Mouse (Mus musculus) brown adipose tissue, adult 24 weeks (tissue): ENCODE results near the gene Spata20. TPM values are rescaled to one million over a fixed set of nuclear protein-coding genes. Genes with fewer than 3 reads are reported as not detected.
A peak's percentile ranks its signal among the peaks of the same experiment; 100 is the strongest.

Source experiments
- H3K27ac ChIP-seq: fragments of 200-500 bp; replicated peaks from 2 replicates; pipeline ENCODE4 v1.5.1; 2012; ENCODE audit warnings: low read depth, mild to moderate bottlenecking, low read length
- H3K4me1 ChIP-seq: fragments of 200-500 bp; 2 replicates; pipeline ENCODE4 v1.6.1; 2012; ENCODE audit warnings: low read length, mixed read lengths; ENCODE audit not compliant: control insufficient read depth, insufficient read depth, insufficient read length
- H3K4me3 ChIP-seq: fragments of 200-500 bp; 2 replicates; pipeline ENCODE4 v1.5.1; 2012; ENCODE audit warnings: low read depth, mild to moderate bottlenecking, low read length, moderate library complexity; ENCODE audit not compliant: insufficient read depth
- polyA plus RNA-seq: library from polyadenylated mRNA; stranded (reverse); fragments of >200 nt; gene quantifications from 2 replicates; pipeline ENCODE4 v1.2.4, GENCODE M21; 2012; ENCODE audit not compliant: missing spikeins, insufficient read depth, insufficient read length

Spata20 gene
- polyA plus RNA-seq, 1 experiment = not detected

GRCm38 (mm10) chr11:94472916-94473706 is 12.9 kb downstream of the Spata20 start:
- Histone ChIP-seq H3K4me3 (peak overlapping the region; percentile 38), H3K27ac (no peak overlapping the region), H3K4me1 (peaks cover 9% of the 10 kb centered on the region)

DNA sequence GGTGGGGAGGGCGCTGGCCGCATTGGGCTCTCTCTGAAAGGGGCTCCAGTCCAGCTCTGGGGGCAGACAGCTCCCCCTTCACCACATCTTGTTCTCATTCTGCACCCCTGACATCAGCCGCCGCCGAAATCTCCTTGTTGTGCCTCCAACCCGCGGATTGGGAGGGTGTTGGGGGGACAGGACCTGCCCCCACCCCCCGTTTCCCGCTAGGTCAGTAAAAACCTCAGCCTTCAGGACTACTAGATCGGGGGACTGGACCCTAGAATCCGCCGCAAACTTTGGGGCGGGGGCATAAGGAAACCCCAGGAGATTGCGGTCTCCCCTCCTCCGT is 13.4 kb downstream of the Spata20 start:
- Histone ChIP-seq H3K4me1 (peaks cover 12% of the 10 kb centered on the region), H3K4me3 (peak overlapping the region; percentile 13; the same call in 1 of the 2 replicates), H3K27ac (no peak overlapping the region)

DNA sequence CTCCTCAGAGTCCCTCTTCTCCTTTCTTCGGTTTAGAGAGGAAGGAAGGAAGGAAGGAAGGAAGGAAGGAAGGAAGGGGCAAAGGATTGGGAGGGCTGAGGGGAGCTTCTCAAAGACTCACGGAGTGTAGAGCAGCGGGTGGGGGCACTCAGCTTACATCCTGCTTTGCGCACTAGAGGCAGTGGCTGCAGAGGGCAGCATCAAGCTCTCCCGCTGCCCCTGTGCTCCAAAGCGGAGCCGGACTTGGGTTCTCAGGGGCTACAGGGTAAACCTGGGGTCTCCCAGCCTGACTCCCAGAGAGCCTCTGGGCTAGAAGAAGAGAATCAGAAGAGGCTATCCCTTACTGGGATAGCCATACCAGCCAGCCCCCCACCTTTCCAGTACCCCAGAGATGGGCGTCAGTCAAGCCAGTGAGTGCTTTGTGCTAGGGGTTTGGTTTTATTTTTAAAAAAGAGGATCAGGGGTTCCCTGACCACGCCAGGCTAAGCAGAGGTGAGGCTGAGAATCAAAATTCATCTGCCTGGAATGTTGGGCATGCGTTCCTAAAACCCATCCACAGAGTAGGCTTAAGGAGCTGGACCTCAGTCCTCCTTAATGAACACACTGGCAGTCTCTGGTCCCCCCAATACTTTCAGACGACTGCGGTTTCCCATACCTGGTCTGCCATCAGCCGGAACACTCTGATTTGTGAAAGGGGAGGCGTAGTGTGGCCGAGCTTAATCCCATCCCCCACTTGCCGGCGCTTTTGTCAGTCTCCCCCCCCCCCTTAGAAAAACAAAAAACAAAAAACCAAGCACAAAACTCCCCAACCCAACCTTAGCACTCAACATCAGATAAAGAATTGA is 14.0 kb downstream of the Spata20 start:
- Histone ChIP-seq H3K4me3 (no peak overlapping the region), H3K4me1 (peaks cover 12% of the 10 kb centered on the region), H3K27ac (no peak overlapping the region)

DNA sequence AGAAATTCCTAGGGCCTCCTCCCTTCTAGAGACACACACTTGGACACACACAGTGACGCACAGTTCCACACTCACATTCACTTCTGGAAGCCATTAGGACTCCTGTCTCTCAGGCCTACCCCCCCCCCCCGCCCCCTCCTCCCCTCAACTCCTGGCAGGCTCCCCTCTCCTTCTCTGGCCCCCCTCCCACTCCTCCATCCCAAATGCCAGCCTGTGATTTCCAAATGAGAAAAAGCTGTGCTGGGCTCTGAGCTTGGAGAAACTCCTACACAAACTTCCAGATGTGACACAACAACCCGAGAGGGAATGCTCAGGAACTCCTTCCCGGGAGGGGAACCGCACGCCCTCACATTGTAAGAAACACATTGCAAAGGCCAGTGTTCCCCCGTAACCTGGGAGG is 15.6 kb downstream of the Spata20 start:
- peaks cover 12% of the 10 kb centered on the region for H3K4me1 ChIP-seq
- H3K27ac ChIP-seq = no peak overlapping the region
- H3K4me3 ChIP-seq = no peak overlapping the region

DNA sequence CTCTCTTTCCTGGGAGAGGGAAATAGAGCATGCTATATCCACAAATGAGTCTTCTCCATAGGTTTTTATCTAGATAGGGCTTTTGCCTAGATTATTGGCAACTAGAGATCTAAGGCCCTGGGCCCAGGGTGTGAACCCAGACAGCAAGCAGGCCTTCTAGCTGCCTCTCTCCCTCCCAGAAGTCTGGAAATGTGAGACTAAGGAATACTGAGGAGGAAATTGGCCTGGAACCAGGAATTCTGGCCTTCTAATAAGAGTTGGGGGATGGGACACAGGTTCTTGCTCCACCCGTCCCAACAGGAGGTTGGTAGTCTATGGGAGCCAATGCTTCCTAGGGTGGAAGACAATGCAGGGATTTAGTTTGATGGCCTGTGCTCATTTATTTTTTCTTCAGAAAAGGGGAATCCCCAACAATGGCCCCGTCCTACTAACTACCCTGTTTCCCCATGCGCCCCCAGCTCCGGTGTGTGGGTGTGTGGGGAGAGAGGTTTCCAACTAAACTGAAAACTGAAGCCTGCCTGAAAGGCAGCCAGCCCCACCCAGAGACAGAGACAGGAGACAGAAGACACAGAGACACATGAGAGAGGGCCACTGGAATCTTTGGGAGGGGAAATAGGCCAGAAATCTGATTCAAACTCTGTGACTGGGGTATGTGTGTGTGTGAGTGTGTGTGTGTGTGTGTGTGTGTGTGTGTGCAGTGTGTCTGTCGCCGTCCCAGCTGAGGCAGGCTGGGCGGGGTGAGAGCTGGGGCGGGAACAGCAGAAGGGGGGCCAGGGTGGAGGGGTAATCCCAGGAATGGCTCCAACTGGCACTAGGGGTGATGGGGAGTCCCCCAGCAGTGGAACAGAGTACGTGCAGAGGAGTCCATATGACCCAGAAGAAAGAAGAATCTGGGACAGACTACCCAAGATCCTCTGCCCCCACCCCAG is 16.6 kb downstream of the Spata20 start:
- H3K4me3 ChIP-seq = no peak overlapping the region
- peaks cover 12% of the 10 kb centered on the region for H3K4me1 ChIP-seq
- no peak overlapping the region for H3K27ac ChIP-seq

- Histone ChIP-seq H3K4me1 (peaks cover 12% of the 10 kb centered on the region), H3K4me3 (no peak overlapping the region), H3K27ac (no peak overlapping the region)
Observed at GRCm38 (mm10) chr11:94468582-94469064, 17.4 kb downstream of the Spata20 start.

GRCm38 (mm10) chr11:94466333-94466855 is 19.6 kb downstream of the Spata20 start:
- Histone ChIP-seq H3K4me3 (no peak overlapping the region), H3K4me1 (peaks cover 12% of the 10 kb centered on the region), H3K27ac (no peak overlapping the region)

DNA sequence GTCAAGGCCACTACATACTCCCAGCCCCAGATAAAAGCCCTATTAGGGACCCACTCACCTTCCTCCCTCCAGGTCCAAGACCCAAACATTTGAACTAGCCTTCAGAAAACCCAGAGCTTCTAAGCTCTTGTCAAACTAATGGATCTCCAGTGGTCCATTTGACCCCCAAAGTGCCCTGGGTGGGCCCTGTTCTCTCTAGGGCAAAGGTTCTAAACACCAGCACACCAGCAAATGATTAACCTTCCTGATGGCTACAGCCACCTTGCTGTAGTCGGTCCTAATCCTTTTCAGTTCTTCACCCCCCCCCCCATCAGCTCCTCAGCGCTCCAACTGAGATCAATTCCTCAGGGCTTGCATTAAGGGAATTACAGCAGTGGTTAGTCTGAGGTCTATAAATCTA is 21.8 kb downstream of the Spata20 start:
- Histone ChIP-seq H3K4me1 (peaks cover 8% of the 10 kb centered on the region; the same call in 1 of the 2 replicates), H3K27ac (no peak overlapping the region), H3K4me3 (no peak overlapping the region)

- H3K27ac ChIP-seq = no peak overlapping the region
- no peaks in the 10 kb centered on the region for H3K4me1 ChIP-seq
- H3K4me3 ChIP-seq = no peak overlapping the region
Observed at GRCm38 (mm10) chr11:94461856-94462255, 24.1 kb downstream of the Spata20 start.

- H3K27ac ChIP-seq = no peak overlapping the region
- H3K4me1 ChIP-seq = no peaks in the 10 kb centered on the region
- no peak overlapping the region for H3K4me3 ChIP-seq
Observed at GRCm38 (mm10) chr11:94457001-94457400, 29.0 kb downstream of the Spata20 start.

DNA sequence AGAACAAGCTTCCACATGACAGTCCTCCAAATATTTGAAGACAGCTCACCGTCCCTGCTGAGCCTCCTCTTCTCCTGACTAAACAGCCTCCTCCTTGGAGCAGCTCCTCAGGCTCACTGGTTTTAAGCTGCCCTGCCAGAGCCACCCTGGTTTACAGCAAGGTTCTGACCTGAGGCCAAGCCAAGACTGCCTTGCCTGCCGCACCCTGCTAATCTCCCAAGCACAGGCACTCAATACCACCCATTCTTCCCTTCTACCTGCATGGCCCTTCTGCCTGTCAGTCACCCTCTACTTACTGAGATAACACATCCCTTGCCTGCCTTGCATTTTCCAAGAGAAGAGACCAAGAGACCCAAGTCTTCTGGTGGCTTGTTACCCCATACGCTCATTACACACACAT is 29.6 kb downstream of the Spata20 start:
- Histone ChIP-seq H3K4me3 (no peak overlapping the region), H3K4me1 (no peaks in the 10 kb centered on the region), H3K27ac (no peak overlapping the region)

- H3K4me3 ChIP-seq = no peak overlapping the region
- no peak overlapping the region for H3K27ac ChIP-seq
- H3K4me1 ChIP-seq = no peaks in the 10 kb centered on the region
Observed at GRCm38 (mm10) chr11:94455161-94455820, 30.7 kb downstream of the Spata20 start.

GRCm38 (mm10) chr11:94454756-94455155 is 31.2 kb downstream of the Spata20 start:
- Histone ChIP-seq H3K4me1 (no peaks in the 10 kb centered on the region), H3K4me3 (no peak overlapping the region), H3K27ac (no peak overlapping the region)

GRCm38 (mm10) chr11:94451091-94451773 is 34.7 kb downstream of the Spata20 start:
- H3K4me3 ChIP-seq = no peak overlapping the region
- no peak overlapping the region for H3K27ac ChIP-seq
- H3K4me1 ChIP-seq = no peaks in the 10 kb centered on the region
